Mouse (Mus musculus) kidney, embryonic 15.5 days (tissue): ENCODE data around the gene Poc5. TPM values are rescaled to one million over a fixed set of nuclear protein-coding genes. Genes with fewer than 3 reads are reported as not detected.

Source experiments
- ATAC-seq: fragments of 200-750 bp; cut with Nextera tagmentation; replicated peaks from 2 replicates; pipeline ENCODE4 v1.8.0; 2017; ENCODE audit warnings: moderate TSS enrichment; ENCODE audit not compliant: low FRiP score
- H3K27ac ChIP-seq: fragments of 300-500 bp; sonication (generic); 2 replicates; pipeline ENCODE4 v1.5.1; 2015; ENCODE audit warnings: mild to moderate bottlenecking, inconsistent platforms
- H3K27me3 ChIP-seq: fragments of 300-500 bp; sonication (generic); 2 replicates; pipeline ENCODE4 v1.6.1; 2015; ENCODE audit warnings: inconsistent platforms
- H3K36me3 ChIP-seq: fragments of 300-500 bp; sonication (generic); 2 replicates; pipeline ENCODE4 v1.6.1; 2015; ENCODE audit warnings: inconsistent platforms
- H3K4me1 ChIP-seq: fragments of 300-500 bp; sonication (generic); 2 replicates; pipeline ENCODE4 v1.6.1; 2015; ENCODE audit warnings: inconsistent platforms
- H3K4me2 ChIP-seq: fragments of 300-500 bp; sonication (generic); 2 replicates; pipeline ENCODE4 v1.6.1; 2015; ENCODE audit warnings: moderate library complexity, mild to moderate bottlenecking, inconsistent platforms
- H3K4me3 ChIP-seq: fragments of 300-500 bp; sonication (generic); replicated peaks from 2 replicates; pipeline ENCODE4 v1.5.1; 2015; ENCODE audit warnings: mild to moderate bottlenecking, inconsistent platforms
- H3K9ac ChIP-seq: fragments of 300-500 bp; sonication (generic); 2 replicates; pipeline ENCODE4 v1.6.1; 2015; ENCODE audit warnings: mild to moderate bottlenecking, inconsistent platforms
- H3K9me3 ChIP-seq: fragments of 300-500 bp; sonication (generic); replicated peaks from 2 replicates; pipeline ENCODE4 v1.6.1; 2016; ENCODE audit warnings: inconsistent platforms
- WGBS: fragments of 180-500 bp; shearing (Covaris S2); methylation state at CpG from one replicate; pipeline ENCODE4 v1.1.7; 2015; ENCODE audit warnings: mixed read lengths; 5-methylcytosine and 5-hydroxymethylcytosine counted together
- polyA plus RNA-seq: library from polyadenylated mRNA; unstranded; fragments of >200 nt; fragmentation: Nextera tagmentation; extraction: Ambion mirVana; gene quantifications from 2 replicates; pipeline ENCODE4 v1.2.1, GENCODE M21; 2015

The Poc5 gene
- polyA plus RNA-seq, 1 experiment from 2014 or later: 11.9 TPM

DNA sequence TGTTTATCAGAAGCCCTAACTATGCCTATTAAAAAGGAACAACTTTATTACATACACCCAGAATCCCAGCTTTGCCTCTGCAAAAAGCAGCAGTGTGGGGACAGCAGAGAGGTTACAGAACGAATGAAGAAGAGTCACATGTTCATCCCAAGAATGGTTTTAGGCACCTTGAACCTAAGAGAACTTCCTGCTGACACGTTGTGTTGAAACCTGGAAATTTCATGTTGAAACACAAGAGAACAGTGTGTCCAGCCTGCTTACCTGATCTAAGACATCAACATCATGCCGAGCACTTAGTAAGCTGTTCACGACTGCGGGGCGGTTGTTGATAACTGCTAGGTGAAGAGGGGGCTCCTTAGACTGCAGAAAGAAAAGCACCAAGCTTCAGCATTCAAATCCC is 44.9 kb downstream of the Poc5 start:
- no peak for ATAC-seq
- Histone ChIP-seq H3K4me2 (no peak overlapping the region), H3K4me1 (peaks cover 44% of the 10 kb centered on the region), H3K4me3 (no peak overlapping the region), H3K27me3 (no peaks in the 10 kb centered on the region), H3K27ac (peak overlapping the region; percentile 78; the same call in 1 of the 2 replicates), H3K9ac (no peak overlapping the region), H3K9me3 (no peaks in the 10 kb centered on the region), H3K36me3 (no peaks in the 10 kb centered on the region)
- WGBS: 74% methylated on average over 6 of the region's 6 CpGs

DNA sequence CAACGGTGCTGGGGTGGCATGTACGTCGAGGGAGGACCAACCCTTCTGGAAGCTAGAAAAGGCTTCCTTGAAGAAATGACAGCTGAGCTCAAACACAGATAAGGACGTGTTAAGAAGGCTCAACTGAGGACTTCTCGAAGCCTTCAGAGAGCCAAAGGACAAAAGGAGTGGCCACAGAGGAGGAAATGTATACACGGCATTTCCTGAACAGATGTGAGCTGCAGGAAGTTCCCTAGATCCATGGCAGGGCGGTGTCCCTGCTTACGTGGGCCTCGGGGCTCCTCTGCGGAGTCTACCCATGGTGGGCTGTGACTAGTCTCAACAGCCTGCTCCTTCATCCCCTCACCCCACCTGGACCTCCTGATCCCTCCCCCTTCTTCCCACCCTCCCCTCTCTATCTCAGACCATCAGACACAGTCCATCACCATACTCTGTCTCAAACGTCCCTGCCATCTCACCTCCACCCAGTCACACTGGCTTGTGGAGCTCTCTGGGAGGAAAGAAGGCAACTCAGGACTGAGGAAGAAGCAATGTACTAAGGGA is 45.6 kb downstream of the Poc5 start:
- WGBS: 55% methylated on average over 11 of the region's 11 CpGs
- no peak overlapping the region for H3K4me3 ChIP-seq
- peak overlapping the region; percentile 78 for H3K27ac ChIP-seq
- no peak overlapping the region for H3K4me2 ChIP-seq
- no peaks in the 10 kb centered on the region for H3K27me3 ChIP-seq
- no peaks in the 10 kb centered on the region for H3K36me3 ChIP-seq
- no peaks in the 10 kb centered on the region for H3K9me3 ChIP-seq
- peaks cover 44% of the 10 kb centered on the region for H3K4me1 ChIP-seq
- H3K9ac ChIP-seq: no peak overlapping the region
- ATAC-seq: no peak; the same call in 1 of the 2 replicates

DNA sequence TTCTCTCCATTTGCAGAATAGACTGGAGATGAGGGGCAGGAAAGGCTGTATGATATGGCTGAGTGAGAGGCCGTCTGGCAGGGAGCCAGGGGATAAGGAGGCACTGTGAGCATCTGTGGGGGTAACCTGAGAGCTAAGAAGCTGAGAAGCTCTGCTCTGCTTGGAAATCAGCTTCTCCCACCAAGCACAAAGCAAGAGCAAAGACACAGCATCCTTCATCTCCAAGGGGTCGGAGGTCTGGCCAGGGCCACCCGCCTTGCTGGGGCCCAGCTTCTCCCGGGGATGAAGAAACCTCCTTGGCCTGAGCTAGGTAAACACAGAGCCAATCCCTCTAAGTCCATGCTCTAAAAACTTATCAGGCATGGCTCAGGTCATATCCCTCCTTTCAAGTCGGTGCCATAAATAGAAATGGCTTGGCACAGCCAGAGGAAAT is 46.8 kb downstream of the Poc5 start:
- no peak overlapping the region for H3K4me3 ChIP-seq
- H3K36me3 ChIP-seq: no peaks in the 10 kb centered on the region
- H3K4me2 ChIP-seq: peak overlapping the region; percentile 38
- peak; percentile 54; the same call in 1 of the 2 replicates for ATAC-seq
- no peak overlapping the region for H3K9ac ChIP-seq
- 25% methylated on average over 5 of the region's 5 CpGs for WGBS
- H3K27me3 ChIP-seq: no peaks in the 10 kb centered on the region
- H3K4me1 ChIP-seq: peaks cover 44% of the 10 kb centered on the region
- H3K27ac ChIP-seq: peak overlapping the region; percentile 74
- H3K9me3 ChIP-seq: no peaks in the 10 kb centered on the region

- Histone ChIP-seq H3K9me3 (no peaks in the 10 kb centered on the region), H3K36me3 (no peaks in the 10 kb centered on the region), H3K4me2 (peak overlapping the region; percentile 38), H3K4me1 (peaks cover 44% of the 10 kb centered on the region), H3K4me3 (no peak overlapping the region), H3K27ac (peak overlapping the region; percentile 1; the same call in 1 of the 2 replicates), H3K27me3 (no peaks in the 10 kb centered on the region), H3K9ac (no peak overlapping the region)
- WGBS: 18% methylated on average over 13 of the region's 13 CpGs
- ATAC-seq: no peak; the same call in 1 of the 2 replicates
These were observed 47.7 kb downstream of the Poc5 start for GRCm38 (mm10) chr13:96435793-96436192.

GRCm38 (mm10) chr13:96436921-96437320 is 48.8 kb downstream of the Poc5 start:
- H3K4me3 ChIP-seq: no peak overlapping the region
- H3K9ac ChIP-seq: no peak overlapping the region
- no peak for ATAC-seq
- H3K4me1 ChIP-seq: peaks cover 43% of the 10 kb centered on the region
- no peaks in the 10 kb centered on the region for H3K36me3 ChIP-seq
- H3K9me3 ChIP-seq: no peaks in the 10 kb centered on the region
- H3K27ac ChIP-seq: no peak overlapping the region
- no peak overlapping the region for H3K4me2 ChIP-seq
- H3K27me3 ChIP-seq: no peaks in the 10 kb centered on the region
- 91% methylated on average over 1 of the region's 1 CpGs for WGBS

- Histone ChIP-seq H3K9me3 (no peaks in the 10 kb centered on the region), H3K4me3 (no peak overlapping the region), H3K4me1 (peaks cover 8% of the 10 kb centered on the region), H3K27ac (no peak overlapping the region), H3K4me2 (no peak overlapping the region), H3K9ac (no peak overlapping the region), H3K36me3 (no peaks in the 10 kb centered on the region), H3K27me3 (no peaks in the 10 kb centered on the region)
- 92% methylated on average over 4 of the region's 4 CpGs for WGBS
- ATAC-seq: no peak
These were observed 52.3 kb downstream of the Poc5 start for GRCm38 (mm10) chr13:96440436-96440835.

DNA sequence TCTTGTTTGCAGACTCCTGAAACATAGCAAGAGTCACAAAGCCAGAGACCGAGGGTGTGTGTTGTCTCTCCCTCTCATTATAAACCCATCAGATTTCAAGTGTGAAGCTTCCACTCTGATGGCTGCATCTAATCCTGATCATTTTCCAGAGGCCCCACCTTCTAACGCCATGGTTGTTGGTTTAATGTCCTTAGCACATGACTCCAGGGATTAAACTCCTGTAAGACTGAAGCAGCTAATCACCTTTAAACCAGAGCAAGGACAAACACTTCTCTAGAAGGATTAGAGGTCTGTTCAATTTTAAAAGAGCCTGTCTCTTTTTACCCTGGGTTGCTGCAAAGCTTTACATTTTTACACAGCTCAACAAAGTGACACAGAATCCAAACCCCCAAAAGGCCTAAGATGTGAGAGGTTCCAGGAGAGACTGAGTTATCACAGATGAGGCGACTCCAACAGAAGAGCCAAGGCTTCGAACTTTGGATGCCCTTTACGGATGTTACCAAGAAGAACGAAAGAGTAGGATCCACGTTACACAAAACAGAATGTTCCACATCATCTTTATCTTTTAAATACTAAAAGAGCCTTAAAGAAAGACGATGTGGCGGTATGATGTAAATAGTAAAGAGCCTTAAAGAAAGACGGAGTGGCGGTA is 62.2 kb downstream of the Poc5 start:
- no peaks in the 10 kb centered on the region for H3K27me3 ChIP-seq
- H3K27ac ChIP-seq: 0 out of 2 replicates have a peak overlapping the region, but pooled peaks have one; percentile 28
- 79% methylated on average over 11 of the region's 11 CpGs for WGBS
- H3K9me3 ChIP-seq: no peaks in the 10 kb centered on the region
- H3K4me1 ChIP-seq: no peaks in the 10 kb centered on the region
- no peak overlapping the region for H3K9ac ChIP-seq
- H3K4me3 ChIP-seq: no peak overlapping the region
- H3K4me2 ChIP-seq: no peak overlapping the region
- H3K36me3 ChIP-seq: no peaks in the 10 kb centered on the region
- ATAC-seq: no peak

GRCm38 (mm10) chr13:96450869-96451268 is 62.8 kb downstream of the Poc5 start:
- Histone ChIP-seq H3K36me3 (no peaks in the 10 kb centered on the region), H3K9me3 (no peaks in the 10 kb centered on the region), H3K27ac (no peak overlapping the region), H3K4me2 (no peak overlapping the region), H3K9ac (no peak overlapping the region), H3K4me1 (no peaks in the 10 kb centered on the region), H3K4me3 (no peak overlapping the region), H3K27me3 (no peaks in the 10 kb centered on the region)
- no peak; the same call in 1 of the 2 replicates for ATAC-seq
- WGBS: 72% methylated on average over 7 of the region's 7 CpGs

DNA sequence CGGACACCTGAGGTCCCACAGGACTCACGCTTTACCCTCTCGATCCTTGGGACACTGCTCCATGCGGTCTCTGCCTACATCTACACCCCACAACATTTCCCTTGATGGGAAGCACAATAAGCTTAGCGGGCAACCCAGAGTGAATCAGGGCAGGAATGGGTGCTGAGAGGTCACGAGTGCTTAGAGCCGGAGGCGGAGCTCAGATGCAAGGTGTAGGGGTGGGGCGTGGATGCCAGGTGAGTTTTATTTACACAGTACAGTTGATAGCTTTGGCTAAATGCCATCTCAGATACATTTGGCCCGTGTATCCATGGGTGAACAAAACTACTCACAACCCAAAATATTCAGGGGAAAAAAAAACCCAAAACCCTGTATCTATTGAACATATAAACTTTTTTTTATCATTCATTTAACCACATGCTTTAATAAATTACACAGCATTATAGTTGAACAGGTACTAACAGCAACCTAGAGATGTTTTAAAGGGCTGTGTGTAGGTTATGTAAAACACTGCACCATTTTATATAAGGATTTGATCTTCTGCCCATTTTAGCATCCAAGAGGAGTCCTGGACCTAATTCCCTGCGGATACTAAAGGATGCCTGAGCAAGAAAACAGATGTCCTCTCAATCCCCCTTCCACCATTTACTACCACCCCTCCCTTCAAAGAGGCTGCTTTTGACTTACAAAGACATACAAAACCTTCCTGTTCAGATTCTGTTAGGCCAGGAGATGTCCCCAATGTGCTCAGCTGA is 63.5 kb downstream of the Poc5 start:
- Histone ChIP-seq H3K27ac (0 out of 2 replicates have a peak overlapping the region, but pooled peaks have one; percentile 3), H3K4me3 (no peak overlapping the region), H3K4me2 (no peak overlapping the region), H3K36me3 (no peaks in the 10 kb centered on the region), H3K27me3 (no peaks in the 10 kb centered on the region), H3K9me3 (no peaks in the 10 kb centered on the region), H3K4me1 (no peaks in the 10 kb centered on the region), H3K9ac (no peak overlapping the region)
- ATAC-seq: no peak
- 83% methylated on average over 11 of the region's 11 CpGs for WGBS

DNA sequence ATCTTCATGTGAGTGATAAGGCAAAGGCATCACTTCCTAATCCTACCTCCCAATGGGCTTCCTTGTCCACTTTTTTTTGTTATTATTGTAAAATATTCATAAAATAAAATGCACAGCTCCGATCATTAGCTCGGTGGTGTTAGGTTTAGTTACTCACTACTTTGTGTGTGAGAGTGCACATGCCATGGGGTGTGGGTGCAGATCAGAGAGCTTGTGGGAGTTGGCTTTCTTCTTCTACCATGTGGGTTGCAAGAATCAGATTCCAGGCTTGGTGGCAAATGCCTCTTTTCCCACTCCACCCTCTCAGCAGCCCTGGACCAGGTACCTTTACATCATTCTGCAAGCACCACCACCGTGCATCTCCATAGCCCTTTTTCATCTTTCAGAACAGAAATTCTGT is 64.5 kb downstream of the Poc5 start:
- H3K4me2 ChIP-seq: no peak overlapping the region
- H3K27me3 ChIP-seq: no peaks in the 10 kb centered on the region
- no peak for ATAC-seq
- H3K4me1 ChIP-seq: no peaks in the 10 kb centered on the region
- WGBS: 87% methylated on average over 3 of the region's 3 CpGs
- H3K36me3 ChIP-seq: no peaks in the 10 kb centered on the region
- H3K4me3 ChIP-seq: no peak overlapping the region
- H3K9ac ChIP-seq: no peak overlapping the region
- no peaks in the 10 kb centered on the region for H3K9me3 ChIP-seq
- H3K27ac ChIP-seq: no peak overlapping the region

- H3K27me3 ChIP-seq: no peaks in the 10 kb centered on the region
- no peak overlapping the region for H3K9ac ChIP-seq
- no peaks in the 10 kb centered on the region for H3K9me3 ChIP-seq
- H3K36me3 ChIP-seq: no peaks in the 10 kb centered on the region
- no peaks in the 10 kb centered on the region for H3K4me1 ChIP-seq
- WGBS: 71% methylated on average over 3 of the region's 3 CpGs
- H3K27ac ChIP-seq: no peak overlapping the region
- no peak for ATAC-seq
- H3K4me3 ChIP-seq: no peak overlapping the region
- no peak overlapping the region for H3K4me2 ChIP-seq
These were observed 66.2 kb downstream of the Poc5 start for GRCm38 (mm10) chr13:96454288-96454687.

- WGBS: 92% methylated on average over 5 of the region's 5 CpGs
- H3K27me3 ChIP-seq: no peaks in the 10 kb centered on the region
- no peak overlapping the region for H3K9ac ChIP-seq
- no peak overlapping the region for H3K4me2 ChIP-seq
- no peak for ATAC-seq
- no peaks in the 10 kb centered on the region for H3K9me3 ChIP-seq
- H3K4me3 ChIP-seq: no peak overlapping the region
- no peaks in the 10 kb centered on the region for H3K36me3 ChIP-seq
- no peak overlapping the region for H3K27ac ChIP-seq
- no peaks in the 10 kb centered on the region for H3K4me1 ChIP-seq
These were observed 69.5 kb downstream of the Poc5 start for GRCm38 (mm10) chr13:96457566-96457965.
